Mouse (Mus musculus) ovary, postnatal 36 days (tissue): ENCODE measurements around the gene Ndc80.
"Not testable (repeated sequence)": the region's sequence is repeated elsewhere in the genome, so short reads cannot be mapped to it uniquely, and the experiment has no call there.

Experiments used
- DNase-seq: peaks from one replicate; pipeline ENCODE4 v3.0.0; 2022; ENCODE audit warnings: low spot score, mixed read lengths

Ndc80 gene

DNA sequence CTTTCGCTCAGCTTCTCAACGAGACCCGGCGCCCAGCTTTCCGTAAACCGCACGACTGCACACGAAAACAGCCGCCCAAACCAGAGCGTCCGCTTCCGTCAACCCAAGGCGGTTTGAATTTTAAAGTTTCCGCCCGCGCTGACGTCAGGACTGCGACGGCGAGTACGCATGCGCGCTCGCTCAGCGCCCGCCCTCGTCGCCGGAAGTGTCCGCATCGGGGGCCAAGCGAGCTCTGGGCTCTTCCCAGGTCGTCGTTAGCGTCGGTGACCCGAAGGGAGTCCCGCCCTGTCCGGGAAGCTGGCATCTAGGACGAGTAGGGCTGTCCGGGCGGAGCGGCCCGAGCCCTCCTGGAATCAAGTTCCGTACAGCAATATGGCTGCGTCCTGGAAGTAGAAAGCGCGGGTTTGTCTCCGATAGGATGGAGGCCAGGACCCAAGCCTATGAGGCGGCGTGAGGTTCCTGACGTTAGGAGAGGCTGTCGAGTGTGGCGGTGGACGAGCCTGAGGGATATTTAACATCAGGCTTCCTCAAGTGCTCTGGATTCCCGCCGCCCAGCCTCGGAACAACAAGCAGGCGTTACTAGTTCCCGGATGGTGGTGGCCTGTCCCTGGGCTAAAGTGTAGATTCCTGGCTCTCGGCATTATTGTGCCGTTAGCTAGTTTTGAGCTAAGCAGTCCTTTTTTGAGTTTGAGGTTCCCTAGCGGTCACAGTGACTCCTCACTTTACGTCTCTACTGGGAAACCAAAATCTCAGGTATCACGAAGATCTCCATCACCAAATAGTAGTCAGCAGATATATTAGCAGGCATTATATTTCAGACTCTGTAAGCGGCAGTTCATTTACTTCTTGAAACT is at the start of gene Ndc80:
TSS of gene Ndc80 (minus strand) at position 147 of the 854 bp plus-strand sequence.
- DNase-seq: peak; percentile 91

GRCm38 (mm10) chr17:71561631-71562030 is 35.0 kb upstream of the Ndc80 start:
- DNase-seq: no peak

DNA sequence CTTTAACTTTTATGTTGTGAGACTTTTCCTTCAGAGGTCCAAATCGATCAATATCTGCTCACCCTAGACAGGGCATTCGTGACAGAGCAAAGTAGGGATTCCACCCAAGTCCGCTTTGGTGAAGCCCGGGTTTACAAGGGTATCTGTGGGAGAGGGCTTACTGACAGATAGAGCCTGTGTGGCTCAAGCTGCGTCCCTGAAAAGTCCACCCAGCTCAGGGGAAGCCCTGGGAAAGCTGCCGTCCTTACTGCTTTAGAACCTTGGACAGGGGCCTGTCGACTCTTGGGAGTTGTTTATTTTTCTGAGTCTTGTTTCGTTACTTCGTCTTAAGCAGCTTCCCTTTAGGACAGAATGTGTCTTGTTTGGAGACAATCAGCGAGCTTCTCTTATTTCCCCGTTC is 26.2 kb upstream of the Ndc80 start:
- no peak for DNase-seq

DNA sequence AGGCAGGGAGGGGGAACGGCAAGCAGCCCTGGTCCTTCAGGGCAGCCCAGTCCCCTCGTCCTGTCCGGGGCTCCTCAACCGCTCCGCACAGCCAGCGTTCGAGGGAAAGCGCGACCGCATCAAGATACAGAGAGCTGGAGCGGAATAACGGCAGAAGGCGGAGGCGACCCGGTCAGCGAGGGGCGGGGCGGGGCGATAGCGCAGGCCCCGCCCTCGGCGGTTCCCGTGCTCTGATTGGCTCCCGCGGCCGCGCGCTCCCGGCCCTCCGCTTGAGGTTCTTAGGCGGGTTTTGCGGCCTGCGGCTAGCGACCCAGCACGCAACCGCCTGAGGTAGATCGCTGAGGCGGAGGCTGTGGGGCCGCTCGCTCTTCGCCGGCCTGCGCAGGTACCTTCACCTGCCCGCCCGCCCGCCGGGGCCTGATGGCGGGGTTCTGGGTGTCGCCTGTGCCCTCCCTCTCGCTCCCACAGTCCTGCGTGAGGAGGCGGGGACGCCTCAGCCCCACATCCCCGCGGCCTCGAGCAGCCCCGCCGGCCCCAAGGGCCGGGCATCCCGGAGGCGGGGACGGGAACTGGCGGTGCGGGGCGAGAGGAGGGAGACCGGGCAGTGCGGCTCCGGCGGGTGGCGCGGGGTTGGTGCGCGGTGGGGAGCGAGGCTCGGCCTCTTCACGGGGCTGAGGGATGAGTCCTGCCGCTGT is 25.2 kb upstream of the Ndc80 start, which contains the start of gene Spdya:
TSS of gene Spdya (plus strand) at position 305 of the 695 bp plus-strand sequence.
- peak; percentile 86 for DNase-seq

- no peak for DNase-seq
Observed at GRCm38 (mm10) chr17:71551350-71551749, 24.7 kb upstream of the Ndc80 start.

DNA sequence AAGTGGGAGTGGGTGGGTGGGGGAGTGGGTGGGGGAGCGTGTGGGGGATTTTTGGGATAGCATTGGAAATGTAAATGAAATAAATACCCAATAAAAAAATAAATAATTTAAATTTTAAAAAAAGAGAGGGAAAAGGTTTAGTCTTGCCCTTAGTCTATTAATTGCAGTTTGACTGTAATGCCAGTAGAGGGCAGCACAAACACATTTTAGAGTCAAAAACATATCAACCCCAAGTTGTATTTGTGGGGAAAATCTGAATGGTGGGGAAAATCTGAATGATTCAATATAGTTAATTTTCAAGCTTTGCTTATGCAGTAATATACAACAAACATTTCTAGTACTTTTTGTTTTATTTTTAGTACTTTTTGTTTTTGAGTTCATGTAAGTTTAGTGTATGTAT is 21.9 kb upstream of the Ndc80 start:
- no peak for DNase-seq

DNA sequence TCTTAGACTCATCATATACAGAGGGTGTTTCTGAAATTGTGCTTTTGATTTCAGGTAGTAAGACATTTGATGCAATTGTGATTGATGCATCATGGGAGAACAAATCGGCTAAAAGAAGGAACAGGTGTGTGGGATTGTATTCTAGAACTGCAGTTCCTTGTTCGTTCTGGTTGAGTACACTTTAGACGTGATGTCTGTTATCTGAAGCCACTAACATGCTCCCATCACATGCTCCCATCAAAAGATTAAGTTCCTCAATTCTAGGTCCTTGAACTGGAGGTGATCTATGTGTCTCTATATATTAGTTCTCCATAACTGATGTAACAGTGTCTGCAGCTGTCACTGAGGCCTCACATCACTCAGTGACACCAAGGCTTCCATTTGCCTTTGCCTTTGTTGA is 10.5 kb upstream of the Ndc80 start:
- DNase-seq: no peak

DNA sequence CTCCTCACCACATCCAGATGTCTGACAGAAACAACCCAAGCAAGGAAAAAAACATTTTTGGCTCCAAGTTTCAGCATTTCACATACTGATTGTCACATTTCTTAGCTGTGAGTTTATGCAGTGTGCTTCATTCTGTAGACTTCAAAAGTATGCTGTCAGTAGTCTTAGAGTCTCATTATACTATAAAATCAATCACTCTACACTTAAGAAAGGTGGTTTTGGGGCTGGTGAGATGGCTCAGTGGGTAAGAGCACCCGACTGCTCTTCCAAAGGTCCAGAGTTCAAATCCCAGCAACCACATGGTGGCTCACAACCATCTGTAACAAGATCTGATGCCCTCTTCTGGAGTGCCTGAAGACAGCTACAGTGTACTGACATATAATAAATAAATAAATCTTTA is 8.9 kb upstream of the Ndc80 start:
- not testable (repeated sequence) for DNase-seq

- DNase-seq: no peak
Observed at GRCm38 (mm10) chr17:71528042-71528441, 1.4 kb upstream of the Ndc80 start.

DNA sequence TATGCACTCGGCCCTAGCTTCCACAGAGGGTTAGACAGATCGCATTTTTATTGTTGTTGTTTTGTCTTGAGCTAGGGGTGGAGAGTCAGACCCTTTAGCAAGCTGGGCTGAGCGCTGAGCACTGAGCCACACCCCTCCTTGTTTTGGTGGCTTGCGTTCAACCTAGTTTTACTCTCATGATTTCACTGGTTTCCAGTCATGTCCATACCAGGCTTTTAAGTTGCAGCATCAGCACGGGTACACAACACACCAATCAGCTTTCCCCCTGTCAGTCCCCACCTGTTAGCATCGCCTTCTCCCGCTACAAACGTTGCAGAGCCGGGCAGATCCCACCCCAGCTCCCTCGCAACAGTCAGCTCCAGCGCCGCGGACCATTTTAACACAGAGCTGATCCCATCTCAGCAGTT is 352 bp downstream of the Ndc80 start:
- DNase-seq: no peak

GRCm38 (mm10) chr17:71510297-71510696 is 16.4 kb downstream of the Ndc80 start:
- no peak for DNase-seq

DNA sequence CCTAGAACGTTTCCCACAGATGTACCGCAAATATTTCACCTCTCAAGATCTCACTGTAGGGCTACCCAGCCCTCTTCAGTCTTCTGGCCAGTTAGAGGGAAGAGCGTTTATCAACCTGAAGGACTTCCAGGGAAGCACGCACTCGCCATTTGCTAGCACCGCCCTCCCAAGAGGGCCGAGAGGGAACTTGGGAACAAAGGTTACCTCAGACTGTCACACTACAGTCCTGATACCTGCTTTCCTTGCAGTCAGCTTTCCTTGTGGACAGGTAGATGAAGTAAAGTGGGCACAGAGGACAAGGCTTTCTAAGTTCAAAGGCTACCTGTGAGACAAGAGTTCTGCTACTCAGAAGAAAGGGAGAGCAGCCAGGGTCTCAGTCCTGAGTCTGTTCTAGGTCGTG is 19.8 kb downstream of the Ndc80 start:
- DNase-seq: no peak

DNA sequence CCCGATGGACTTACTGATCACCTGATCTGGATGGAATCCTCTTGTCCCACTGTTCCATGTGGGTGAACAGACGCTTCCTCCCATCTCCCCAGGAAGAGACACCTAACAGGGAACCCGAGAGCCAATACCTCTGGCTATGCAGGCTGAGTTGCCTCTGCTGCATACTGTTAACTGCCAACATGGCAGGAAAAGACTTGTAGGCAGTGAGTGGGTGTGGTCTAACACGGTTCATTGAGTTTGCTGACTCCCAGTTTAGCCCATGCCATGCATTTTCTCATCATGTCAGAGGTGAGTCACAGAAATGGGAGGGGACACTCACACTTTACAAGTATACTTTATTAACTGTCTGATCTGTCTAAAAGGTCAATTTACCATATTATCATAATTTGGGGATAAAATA is 30.9 kb downstream of the Ndc80 start:
- DNase-seq: no peak

DNA sequence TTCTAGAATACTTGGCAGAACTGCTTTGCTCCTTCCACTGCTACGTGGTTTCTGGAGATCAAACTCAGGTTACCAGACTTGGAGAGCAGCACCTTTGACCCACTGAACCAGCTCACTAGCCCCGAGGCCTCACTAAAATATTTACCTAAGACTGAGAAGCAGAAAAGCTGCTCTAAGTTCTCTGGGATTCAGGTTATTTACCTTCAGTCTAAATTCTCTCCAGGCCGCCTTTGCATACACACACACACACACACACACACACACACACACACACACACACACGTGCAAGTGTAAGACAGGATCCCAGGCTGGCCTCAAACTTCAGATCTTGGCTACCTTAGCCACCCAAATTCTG is 35.3 kb downstream of the Ndc80 start:
- no peak for DNase-seq

- no peak for DNase-seq
Observed at GRCm38 (mm10) chr17:71490666-71491331, 35.9 kb downstream of the Ndc80 start.

DNA sequence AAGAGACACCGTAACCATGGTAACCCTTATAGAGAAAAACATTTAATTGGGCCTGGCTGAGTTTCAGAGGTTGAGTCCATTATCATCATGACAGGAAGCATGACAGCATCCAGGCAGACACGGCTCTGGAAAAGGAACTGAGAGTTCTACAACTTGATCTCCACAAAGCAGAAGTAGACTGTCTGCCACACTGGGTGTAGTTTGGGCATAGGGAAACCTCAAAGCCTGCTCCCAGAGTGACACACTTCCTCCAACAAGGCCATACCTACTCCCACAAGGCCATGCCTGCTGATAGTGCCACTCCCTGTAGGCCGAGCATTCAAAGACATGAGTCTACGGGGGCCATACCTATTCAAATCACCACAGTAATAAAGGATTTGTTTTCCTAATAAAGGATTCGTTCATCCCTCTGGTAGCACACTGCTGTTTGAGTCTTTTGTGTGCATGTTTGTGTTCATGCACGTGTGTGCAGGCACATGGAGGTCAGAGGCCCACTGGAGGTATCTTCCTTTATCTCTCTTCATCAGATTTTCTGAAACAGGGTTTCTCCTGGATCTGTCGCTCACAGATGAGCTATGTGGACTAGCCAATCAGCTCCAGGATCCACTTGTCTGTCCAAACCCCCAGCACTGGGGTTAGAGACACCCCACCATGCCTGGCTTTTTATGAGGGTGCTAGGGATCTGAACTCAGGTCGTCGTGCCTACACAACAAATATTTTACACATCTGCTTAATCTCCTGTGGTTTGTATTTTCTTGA is 36.8 kb downstream of the Ndc80 start:
- DNase-seq: no peak

GRCm38 (mm10) chr17:71486231-71486851 is 40.3 kb downstream of the Ndc80 start:
- no peak for DNase-seq

GRCm38 (mm10) chr17:71485791-71486230 is 40.8 kb downstream of the Ndc80 start:
- DNase-seq: no peak

DNA sequence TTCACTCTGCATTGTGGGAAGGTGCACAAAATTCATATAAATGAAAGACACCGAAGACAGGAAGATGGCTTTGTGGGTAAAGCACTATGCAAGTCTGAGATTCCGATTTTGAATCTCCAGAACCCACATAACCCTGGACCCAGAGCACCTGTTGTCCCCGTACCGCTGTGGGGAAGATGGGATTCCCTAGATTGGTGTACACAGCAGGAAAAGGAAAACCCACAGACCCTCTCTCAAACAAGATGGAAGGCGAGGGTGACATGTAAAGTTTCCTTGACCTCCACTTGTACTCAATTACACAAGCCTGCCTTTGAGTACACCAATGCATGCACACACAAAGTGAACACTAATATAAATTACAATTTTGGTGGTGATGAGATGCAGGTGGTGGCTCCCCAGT is 41.9 kb downstream of the Ndc80 start:
- DNase-seq: no peak

- no peak for DNase-seq
Observed at GRCm38 (mm10) chr17:71483418-71484060, 43.1 kb downstream of the Ndc80 start.

- no peak for DNase-seq
Observed at GRCm38 (mm10) chr17:71479381-71479901, 47.2 kb downstream of the Ndc80 start.
